Mouse (Mus musculus) erythroblast, embryonic 14.5 days (primary cell): ENCODE measurements around the gene Crk. TPM values are rescaled to one million over a fixed set of nuclear protein-coding genes. Genes with fewer than 3 reads are reported as not detected.

Experiments used
- H3K27me3 ChIP-seq: 2 replicates; pipeline ENCODE4 v1.6.1; 2012; ENCODE audit warnings: inconsistent platforms; ENCODE audit not compliant: control insufficient read depth
- H3K36me3 ChIP-seq: 2 replicates; pipeline ENCODE4 v1.6.1; 2012; ENCODE audit warnings: mild to moderate bottlenecking, inconsistent platforms; ENCODE audit not compliant: control insufficient read depth
- H3K4me1 ChIP-seq: 2 replicates; pipeline ENCODE4 v1.6.1; 2012; ENCODE audit warnings: inconsistent platforms; ENCODE audit not compliant: control insufficient read depth
- H3K4me3 ChIP-seq: replicated peaks from 2 replicates; pipeline ENCODE3; 2012; ENCODE audit warnings: moderate library complexity, mild to moderate bottlenecking, inconsistent platforms
- H3K9me3 ChIP-seq: 2 replicates; pipeline ENCODE4 v1.6.1; 2012; ENCODE audit warnings: low read length, inconsistent platforms, mixed read lengths; ENCODE audit not compliant: control insufficient read depth
- GATA1 ChIP-seq: IDR thresholded peaks from 2 replicates; pipeline ENCODE4 v1.6.1; 2012; ENCODE audit warnings: low read length, inconsistent platforms, mixed read lengths
- TAL1 ChIP-seq: IDR thresholded peaks from 3 replicates; pipeline ENCODE4 v1.6.1; 2012; ENCODE audit warnings: low read length, inconsistent platforms, mixed read lengths
- polyA plus RNA-seq: library from polyadenylated mRNA; stranded (reverse); fragments of >175 nt; gene quantifications from 2 replicates; pipeline ENCODE4 v1.2.3, GENCODE M21; 2012

The Crk gene
- polyA plus RNA-seq, 1 experiment = 6.6 TPM

GRCm38 (mm10) chr11:75732434-75733226 is 53.6 kb downstream of the Crk start, which contains the start of gene Ywhae:
Gene Ywhae (plus strand): TSS chr11:75732869.
- peaks cover 21% of the 10 kb centered on the region for H3K36me3 ChIP-seq
- peak within 1 kb of the TSS; percentile 94 for H3K4me3 ChIP-seq
- peaks cover 40% of the 10 kb centered on the region for H3K4me1 ChIP-seq
- no peaks in the 10 kb centered on the region for H3K9me3 ChIP-seq
- TF ChIP-seq TAL1 (no peak), GATA1 (no peak)
- no peaks in the 10 kb centered on the region for H3K27me3 ChIP-seq

GRCm38 (mm10) chr11:75733227-75733940 is 54.3 kb downstream of the Crk start:
- peaks cover 42% of the 10 kb centered on the region for H3K4me1 ChIP-seq
- H3K9me3 ChIP-seq = no peaks in the 10 kb centered on the region
- peak overlapping the region; percentile 94 for H3K4me3 ChIP-seq
- TF ChIP-seq GATA1 (no peak), TAL1 (no peak)
- H3K36me3 ChIP-seq = peaks cover 29% of the 10 kb centered on the region
- H3K27me3 ChIP-seq = no peaks in the 10 kb centered on the region

- no peaks in the 10 kb centered on the region for H3K9me3 ChIP-seq
- no peak for TF ChIP-seq GATA1
- TF ChIP-seq TAL1 = no peak
- H3K36me3 ChIP-seq = peaks cover 47% of the 10 kb centered on the region
- no peak overlapping the region for H3K4me3 ChIP-seq
- no peaks in the 10 kb centered on the region for H3K27me3 ChIP-seq
- H3K4me1 ChIP-seq = peaks cover 52% of the 10 kb centered on the region
Observed at GRCm38 (mm10) chr11:75735462-75736252, 56.6 kb downstream of the Crk start.

- TF ChIP-seq GATA1 (no peak), TAL1 (no peak)
- no peak overlapping the region for H3K4me3 ChIP-seq
- no peaks in the 10 kb centered on the region for H3K27me3 ChIP-seq
- H3K4me1 ChIP-seq = peaks cover 59% of the 10 kb centered on the region
- peaks cover 56% of the 10 kb centered on the region for H3K36me3 ChIP-seq
- H3K9me3 ChIP-seq = no peaks in the 10 kb centered on the region
Observed at GRCm38 (mm10) chr11:75736978-75737377, 57.9 kb downstream of the Crk start.

GRCm38 (mm10) chr11:75737806-75738476 is 58.9 kb downstream of the Crk start:
- TF ChIP-seq TAL1 (no peak), GATA1 (no peak)
- no peak overlapping the region for H3K4me3 ChIP-seq
- no peaks in the 10 kb centered on the region for H3K9me3 ChIP-seq
- H3K4me1 ChIP-seq = peaks cover 55% of the 10 kb centered on the region
- no peaks in the 10 kb centered on the region for H3K27me3 ChIP-seq
- peaks cover 64% of the 10 kb centered on the region for H3K36me3 ChIP-seq

- peaks cover 55% of the 10 kb centered on the region for H3K4me1 ChIP-seq
Observed at GRCm38 (mm10) chr11:75738477-75738821, 59.4 kb downstream of the Crk start.

GRCm38 (mm10) chr11:75740204-75740603 is 61.1 kb downstream of the Crk start:
- no peaks in the 10 kb centered on the region for H3K27me3 ChIP-seq
- no peaks in the 10 kb centered on the region for H3K9me3 ChIP-seq
- TF ChIP-seq TAL1 (no peak), GATA1 (no peak)
- peaks cover 70% of the 10 kb centered on the region for H3K36me3 ChIP-seq
- peaks cover 43% of the 10 kb centered on the region for H3K4me1 ChIP-seq
- no peak overlapping the region for H3K4me3 ChIP-seq

More at GRCm38 (mm10) chr11:75738477-75738821, 59.4 kb downstream of the Crk start:
- no peak for TF ChIP-seq GATA1
- TF ChIP-seq TAL1 = no peak
- peaks cover 68% of the 10 kb centered on the region for H3K36me3 ChIP-seq
- H3K27me3 ChIP-seq = no peaks in the 10 kb centered on the region
- H3K4me3 ChIP-seq = no peak overlapping the region
- no peaks in the 10 kb centered on the region for H3K9me3 ChIP-seq

GRCm38 (mm10) chr11:75741615-75742014 is 62.6 kb downstream of the Crk start:
- Histone ChIP-seq H3K9me3 (no peaks in the 10 kb centered on the region), H3K27me3 (no peaks in the 10 kb centered on the region), H3K4me3 (no peak overlapping the region), H3K4me1 (peaks cover 40% of the 10 kb centered on the region), H3K36me3 (peaks cover 63% of the 10 kb centered on the region)
- TF ChIP-seq TAL1 (no peak), GATA1 (no peak)
